Mouse (Mus musculus): Measurements from ENCODE around the gene Snrnp35. TPM values are rescaled to one million over a fixed set of nuclear protein-coding genes. Genes with fewer than 3 reads are reported as not detected.

The Snrnp35 gene
- polyA plus RNA-seq, 1 experiment from 2014 or later: 37.2 TPM

DNA sequence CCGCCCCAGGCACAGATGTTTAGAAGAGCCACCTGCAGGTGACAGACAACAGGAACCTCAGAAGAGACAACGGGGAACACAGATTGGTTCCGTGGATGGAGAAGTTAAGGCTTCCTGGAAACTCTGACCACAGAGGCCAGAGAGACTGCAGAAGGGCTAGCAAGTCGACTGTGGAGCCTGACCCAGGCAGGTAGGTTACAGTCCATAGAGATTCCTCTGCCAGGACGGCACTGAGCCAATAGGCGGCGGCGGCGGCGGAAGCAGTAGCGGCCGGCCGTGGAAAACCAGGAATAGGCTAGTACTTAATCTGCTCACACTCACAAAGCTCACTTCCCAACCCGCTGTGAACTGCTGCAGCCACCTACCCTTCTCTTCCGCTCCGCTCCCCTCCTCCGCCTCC is 53.8 kb downstream of the Snrnp35 start:
- Histone ChIP-seq H3K27me3 (ENCODE audit: poor library complexity, severe bottlenecking) (no peaks in the 10 kb centered on the region; the same call in 1 of the 2 replicates), H3K4me3 (peak overlapping the region; percentile 23), H3K36me3 (replicated peaks) (no peaks in the 10 kb centered on the region), H3K9me3 (no peaks in the 10 kb centered on the region), H3K27ac (peak overlapping the region; percentile 12), H3K4me1 (peaks cover 23% of the 10 kb centered on the region)
- 2% methylated on average over 17 of the region's 17 CpGs for WGBS
- no peak for DNase-seq (ENCODE audit: extremely low spot score, low spot score)

- no peak overlapping the region for H3K4me3 ChIP-seq
- no peak for DNase-seq (ENCODE audit: extremely low spot score, low spot score)
- WGBS: 77% methylated on average over 16 of the region's 16 CpGs
Observed at GRCm38 (mm10) chr5:124538813-124539792, 56.2 kb downstream of the Snrnp35 start.

GRCm38 (mm10) chr5:124539905-124540304 is 57.0 kb downstream of the Snrnp35 start:
- Histone ChIP-seq H3K27ac (peak overlapping the region; percentile 91), H3K4me1 (peaks cover 23% of the 10 kb centered on the region), H3K36me3 (replicated peaks) (peaks cover 27% of the 10 kb centered on the region), H3K4me3 (peak overlapping the region; percentile 90), H3K27me3 (ENCODE audit: poor library complexity, severe bottlenecking) (no peaks in the 10 kb centered on the region; the same call in 1 of the 2 replicates), H3K9me3 (no peaks in the 10 kb centered on the region)
- DNase-seq (ENCODE audit: extremely low spot score, low spot score): no peak
- 75% methylated on average over 4 of the region's 4 CpGs for WGBS

More at GRCm38 (mm10) chr5:124538813-124539792, 56.2 kb downstream of the Snrnp35 start:
- H3K4me1 ChIP-seq: peaks cover 23% of the 10 kb centered on the region
- no peaks in the 10 kb centered on the region for H3K9me3 ChIP-seq
- H3K36me3 ChIP-seq (replicated peaks): peaks cover 19% of the 10 kb centered on the region
- no peaks in the 10 kb centered on the region; the same call in 1 of the 2 replicates for H3K27me3 ChIP-seq (ENCODE audit: poor library complexity, severe bottlenecking)
- H3K27ac ChIP-seq: no peak overlapping the region

DNA sequence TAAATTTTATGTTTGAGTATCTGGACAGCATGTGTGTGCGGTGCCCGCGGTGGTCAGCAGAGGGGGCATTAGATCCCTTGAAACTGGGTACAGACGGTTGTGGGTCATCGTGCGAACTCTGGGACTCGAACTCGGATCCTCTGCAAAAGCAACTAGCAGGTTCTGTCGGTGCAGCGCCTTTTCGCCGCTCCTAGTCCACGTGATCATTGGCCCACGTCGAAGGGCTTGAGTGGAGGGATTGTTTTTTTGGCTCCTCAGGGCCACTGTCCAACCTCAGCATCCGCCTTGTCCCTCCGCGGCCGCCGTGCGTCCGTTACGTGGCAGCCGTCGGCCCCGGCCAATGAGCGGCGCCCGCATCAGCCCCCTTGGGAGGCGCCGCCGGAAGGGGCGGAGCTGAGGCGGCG is 57.5 kb downstream of the Snrnp35 start, which contains the start of gene Tmed2:
TSS of gene Tmed2 (plus strand) at position 313 of the 404 bp plus-strand sequence.
- WGBS: under 1% methylated on average over 35 of the region's 35 CpGs
- Histone ChIP-seq H3K4me1 (peaks cover 23% of the 10 kb centered on the region), H3K9me3 (no peaks in the 10 kb centered on the region), H3K27me3 (ENCODE audit: poor library complexity, severe bottlenecking) (no peaks in the 10 kb centered on the region; the same call in 1 of the 2 replicates), H3K4me3 (peak within 1 kb of the TSS; percentile 90), H3K36me3 (replicated peaks) (peaks cover 32% of the 10 kb centered on the region), H3K27ac (peak within 1 kb of the TSS; percentile 91)
- DNase-seq (ENCODE audit: extremely low spot score, low spot score): peak; percentile 91

Other genes starting within 250 kb of the Snrnp35 start
- 2.1 and 3.0 TPM in 2 replicates for gene Pitpnm2, start 233.4 kb upstream of the Snrnp35 start, polyA plus RNA-seq (2016; fragmentation: Nextera tagmentation; extraction: Ambion mirVana)
- 19.5 and 20.9 TPM in 2 replicates for gene Mphosph9, start 155.2 kb upstream of the Snrnp35 start, polyA plus RNA-seq (2016; fragmentation: Nextera tagmentation; extraction: Ambion mirVana)
- 24.9 and 25.7 TPM in 2 replicates for gene 2810006K23Rik, start 155.0 kb upstream of the Snrnp35 start, polyA plus RNA-seq (2016; fragmentation: Nextera tagmentation; extraction: Ambion mirVana)
- 57.3 and 64.7 TPM in 2 replicates for gene Cdk2ap1, start 120.1 kb upstream of the Snrnp35 start, polyA plus RNA-seq (2016; fragmentation: Nextera tagmentation; extraction: Ambion mirVana)
- gene Sbno1, start 57.1 kb upstream of the Snrnp35 start, polyA plus RNA-seq (2016; fragmentation: Nextera tagmentation; extraction: Ambion mirVana): 85.7 and 88.3 TPM in 2 replicates
- 41.0 and 41.6 TPM in 2 replicates for gene Kmt5a, start 43.2 kb upstream of the Snrnp35 start, polyA plus RNA-seq (2016; fragmentation: Nextera tagmentation; extraction: Ambion mirVana)
- gene Rilpl2, start 4.8 kb upstream of the Snrnp35 start, polyA plus RNA-seq (2016; fragmentation: Nextera tagmentation; extraction: Ambion mirVana): 22.7 and 24.2 TPM in 2 replicates
- 18.1 and 23.4 TPM in 2 replicates for gene Rilpl1, start 48.3 kb downstream of the Snrnp35 start, polyA plus RNA-seq (2016; fragmentation: Nextera tagmentation; extraction: Ambion mirVana)
- 474 and 480 TPM in 2 replicates for gene Tmed2, start 57.6 kb downstream of the Snrnp35 start, polyA plus RNA-seq (2016; fragmentation: Nextera tagmentation; extraction: Ambion mirVana)
- 18.1 and 21.7 TPM in 2 replicates for gene Ddx55, start 69.7 kb downstream of the Snrnp35 start, polyA plus RNA-seq (2016; fragmentation: Nextera tagmentation; extraction: Ambion mirVana)
- gene Eif2b1, start 96.0 kb downstream of the Snrnp35 start, polyA plus RNA-seq (2016; fragmentation: Nextera tagmentation; extraction: Ambion mirVana): 88.7 and 89.0 TPM in 2 replicates
- 98.9 and 117 TPM in 2 replicates for gene Gtf2h3, start 96.0 kb downstream of the Snrnp35 start, polyA plus RNA-seq (2016; fragmentation: Nextera tagmentation; extraction: Ambion mirVana)
- 45.4 and 46.3 TPM in 2 replicates for gene Atp6v0a2, start 145.4 kb downstream of the Snrnp35 start, polyA plus RNA-seq (2016; fragmentation: Nextera tagmentation; extraction: Ambion mirVana)
- 0.02 TPM in 1 of 2 replicates, not detected in the other for gene Dnah10, start 242.0 kb downstream of the Snrnp35 start, polyA plus RNA-seq (2016; fragmentation: Nextera tagmentation; extraction: Ambion mirVana)